Mouse (Mus musculus): Measurements from ENCODE around the gene Syne1. TPM values are rescaled to one million over a fixed set of nuclear protein-coding genes. Genes with fewer than 3 reads are reported as not detected.
A peak's percentile ranks its signal among the peaks of the same experiment; 100 is the strongest.

The Syne1 gene
- total RNA-seq, 2 experiments from 2014 or later = 52.5 to 56.0 TPM

DNA sequence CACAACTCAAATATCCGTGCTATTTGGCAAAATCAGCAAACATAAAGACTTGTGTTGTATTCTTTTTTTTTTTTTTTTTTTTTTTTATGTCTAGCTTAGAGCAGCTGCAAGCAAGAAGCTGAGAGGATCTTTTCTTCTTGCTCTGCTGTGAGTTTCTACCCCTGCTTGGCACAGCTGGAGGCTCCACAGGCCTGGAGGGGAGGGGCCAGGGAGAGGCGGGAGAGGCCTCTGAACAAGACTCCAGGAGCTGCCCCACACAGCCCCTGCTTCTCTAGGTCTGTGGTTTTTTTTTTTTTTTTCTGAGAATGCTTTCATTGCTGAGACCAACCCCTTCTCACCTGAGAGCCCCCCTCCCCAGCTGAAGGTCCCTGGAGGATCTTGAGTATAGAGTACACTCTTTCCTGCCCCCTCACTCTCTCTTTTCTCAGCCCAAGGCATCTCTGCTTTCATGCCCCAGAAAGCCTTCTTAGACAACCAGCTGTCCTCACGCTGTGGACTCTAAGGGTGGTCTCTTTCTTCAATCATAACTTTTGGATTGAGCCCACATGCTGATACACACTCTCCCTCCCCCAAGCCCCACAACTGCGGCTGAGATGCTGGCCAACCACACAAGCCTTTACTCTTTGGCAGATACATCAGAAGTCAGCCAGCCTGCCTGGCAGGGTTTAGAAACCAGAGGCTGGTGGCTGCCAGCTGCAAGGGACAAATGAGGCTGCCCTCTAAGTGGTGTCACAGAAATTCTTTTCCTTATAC is 241.1 kb downstream of the Syne1 start:
- peak; percentile 19 for DNase-seq (ENCODE audit: low spot score)

DNA sequence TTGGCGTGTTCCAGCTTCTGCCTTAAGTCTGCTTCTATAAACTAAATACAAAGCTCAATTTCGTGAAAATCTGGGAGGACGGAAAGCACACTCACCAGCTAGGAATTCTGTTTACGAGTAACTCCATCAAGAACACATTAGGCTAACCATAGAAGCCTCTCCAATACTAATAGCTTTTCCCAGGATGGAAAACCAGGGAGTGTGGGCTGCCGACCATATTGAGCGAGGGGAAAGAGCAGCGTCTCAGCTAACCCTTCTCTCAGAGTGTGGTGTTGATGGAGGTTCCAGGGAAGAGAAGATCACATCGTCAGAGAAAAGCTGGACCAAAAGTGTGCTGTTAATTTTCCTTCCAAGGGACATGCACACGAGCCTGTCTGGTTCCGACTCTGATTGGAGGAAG is 241.9 kb downstream of the Syne1 start:
- DNase-seq (ENCODE audit: low spot score) = no peak

DNA sequence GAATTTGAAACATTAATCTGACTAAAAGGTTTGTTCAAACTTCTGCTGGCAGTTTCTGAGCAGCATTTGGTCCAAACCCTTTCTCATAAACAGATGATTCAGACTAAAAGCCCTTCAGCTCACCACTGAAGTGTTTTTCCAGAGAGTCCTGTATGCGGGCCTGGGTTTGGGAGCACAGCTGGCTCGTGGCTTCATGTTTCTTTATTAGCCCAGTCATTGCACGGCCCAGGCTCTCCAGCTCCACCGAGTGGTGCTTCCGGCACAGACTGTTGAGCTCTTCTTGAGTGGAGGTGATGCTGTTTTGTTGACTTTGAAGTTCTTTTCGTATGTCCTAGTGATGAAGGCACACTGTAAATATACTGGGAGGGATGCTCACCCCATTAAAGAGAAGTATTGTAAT is 245.7 kb downstream of the Syne1 start:
- peak; percentile 35 for DNase-seq (ENCODE audit: low spot score)

DNA sequence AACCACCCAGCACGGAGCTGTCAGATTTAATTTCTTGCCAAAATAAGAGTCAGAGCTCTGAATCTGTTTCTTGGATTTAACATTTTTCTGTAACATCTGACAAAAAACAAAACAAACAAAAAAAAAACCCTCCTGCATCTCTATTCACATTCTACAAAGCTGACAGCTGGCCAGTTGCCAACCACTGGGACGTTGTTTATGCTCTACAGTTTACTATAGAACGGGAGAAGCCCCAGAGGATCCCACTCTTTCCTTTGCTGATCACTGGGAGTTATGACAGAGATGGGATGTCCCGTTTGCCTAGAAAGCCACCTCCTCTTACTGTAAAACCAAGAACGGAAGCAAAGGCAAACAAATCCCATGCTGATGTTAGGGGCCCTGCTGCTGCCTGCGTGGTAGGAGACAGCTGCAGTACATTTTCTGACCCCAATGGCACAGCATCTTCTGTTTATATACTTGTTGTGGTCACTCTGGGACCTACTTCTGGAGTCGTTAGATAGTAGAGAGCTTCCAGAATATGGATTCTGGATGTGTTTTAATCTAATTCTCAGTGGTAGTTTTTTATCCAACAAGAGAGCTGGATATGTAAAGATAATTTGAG is 255.9 kb downstream of the Syne1 start:
- DNase-seq (ENCODE audit: low spot score) = no peak

DNA sequence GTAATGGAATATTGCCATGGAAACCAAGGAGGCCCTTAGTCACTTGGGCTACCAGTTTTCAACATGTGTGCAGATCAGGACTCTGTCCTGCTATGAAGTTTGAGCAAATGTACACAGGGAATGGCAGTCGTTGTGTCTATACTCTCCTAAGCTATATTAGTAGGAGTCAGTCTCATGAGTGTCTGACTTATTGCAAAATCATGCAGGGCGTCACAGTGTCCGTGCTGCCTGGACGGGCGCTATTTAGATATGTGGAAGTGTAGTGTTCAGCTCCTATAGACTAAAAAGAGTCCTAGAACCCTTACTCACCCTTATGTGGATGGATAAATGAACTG is 261.7 kb downstream of the Syne1 start:
- DNase-seq (ENCODE audit: low spot score) = no peak

DNA sequence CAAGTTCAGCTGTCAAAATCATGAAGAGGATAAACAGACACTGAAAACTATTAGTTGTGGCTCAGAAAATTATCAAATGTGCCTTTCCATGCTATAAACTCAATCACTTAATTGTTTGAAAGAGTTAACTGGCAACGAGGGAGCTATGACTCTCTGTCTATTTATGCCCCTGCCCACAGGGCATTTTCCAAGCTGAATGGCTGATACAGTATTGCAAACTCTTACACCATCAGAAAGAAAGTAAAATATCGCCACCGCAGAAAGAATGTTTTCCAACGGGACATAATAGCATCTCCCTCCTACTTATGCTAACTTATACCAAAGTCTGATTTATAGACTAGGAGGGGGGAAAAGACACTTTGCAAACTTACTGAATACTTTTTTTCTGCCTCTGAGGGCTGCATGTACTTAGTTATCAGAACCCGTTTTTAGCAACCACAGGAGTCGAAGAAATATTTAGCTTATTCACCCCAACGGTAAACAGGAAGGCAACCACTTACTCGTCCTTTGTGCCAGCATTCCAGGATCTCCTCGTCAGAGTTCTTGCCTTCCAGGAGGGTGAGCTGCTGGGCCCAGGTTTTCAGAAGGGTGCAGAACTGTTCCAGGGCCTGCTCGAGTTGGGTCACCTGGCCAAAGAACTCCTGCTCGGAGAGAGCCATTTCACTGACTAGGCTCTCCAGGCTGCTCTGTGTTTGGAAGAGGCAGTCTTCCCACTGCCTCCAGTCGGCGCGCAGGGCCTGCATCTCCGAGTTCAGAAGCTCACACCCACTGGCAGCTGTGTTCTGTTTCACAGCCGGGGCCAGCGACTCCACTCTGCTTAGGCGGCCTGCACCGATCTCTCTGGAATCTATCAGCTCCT is 262.3 kb downstream of the Syne1 start:
- DNase-seq (ENCODE audit: low spot score) = peak; percentile 78

DNA sequence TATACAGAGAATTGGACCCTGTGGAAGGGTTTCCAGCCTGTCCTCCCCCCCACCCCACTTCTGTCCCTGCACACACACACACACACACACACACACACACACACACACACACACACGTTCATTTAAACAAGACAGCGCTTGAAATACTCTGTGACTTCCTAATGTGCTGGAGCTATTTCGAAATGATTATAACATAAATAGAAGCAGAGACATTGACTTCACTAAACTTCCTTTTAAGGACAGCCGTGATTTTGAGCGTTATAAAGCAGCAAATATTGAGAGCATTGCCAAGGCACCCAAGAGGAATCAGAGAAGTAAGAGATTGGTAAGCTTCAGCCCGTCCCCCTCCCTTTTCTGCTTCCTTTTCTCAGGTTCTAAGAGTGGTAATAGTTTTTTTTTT is 263.0 kb downstream of the Syne1 start:
- no peak for DNase-seq (ENCODE audit: low spot score)

DNA sequence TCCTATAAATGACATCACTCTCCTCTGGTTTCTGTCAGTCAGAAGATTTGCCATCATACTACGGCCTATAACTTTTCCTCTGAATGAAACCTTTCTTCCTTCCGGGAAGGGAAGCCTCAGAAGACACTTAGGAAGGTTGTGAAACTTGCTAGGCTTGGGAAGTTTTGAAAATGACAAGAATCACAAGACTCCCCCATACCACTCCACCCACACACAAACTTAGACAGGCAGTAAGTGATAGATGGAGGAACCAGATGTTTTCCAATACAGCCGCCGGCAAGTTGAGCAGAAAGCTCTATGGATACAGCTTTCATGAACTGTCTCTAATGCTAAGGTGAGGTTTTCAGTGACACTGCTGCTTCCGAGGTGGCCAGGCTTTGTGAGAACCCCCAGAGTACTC is 275.5 kb downstream of the Syne1 start:
- DNase-seq (ENCODE audit: low spot score) = no peak

DNA sequence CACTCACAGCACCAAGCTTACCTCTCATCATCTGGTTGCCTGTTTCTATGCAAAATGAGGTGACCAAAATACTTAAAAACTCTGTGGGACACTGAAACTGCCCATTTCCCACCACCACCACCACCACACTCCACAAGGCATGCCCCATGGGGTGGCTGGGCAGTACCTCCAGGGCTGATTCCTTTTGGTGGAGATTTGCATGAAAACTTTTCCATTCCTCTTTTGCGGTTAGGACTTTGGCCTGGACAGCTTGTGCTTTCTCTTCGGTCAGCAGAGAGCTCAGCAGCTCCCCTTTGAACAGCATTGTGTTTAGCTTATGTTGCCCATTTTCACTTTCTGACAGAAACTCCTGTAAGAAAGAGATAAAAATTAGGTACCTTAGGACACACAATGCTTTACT is 280.6 kb downstream of the Syne1 start:
- DNase-seq (ENCODE audit: low spot score) = no peak

DNA sequence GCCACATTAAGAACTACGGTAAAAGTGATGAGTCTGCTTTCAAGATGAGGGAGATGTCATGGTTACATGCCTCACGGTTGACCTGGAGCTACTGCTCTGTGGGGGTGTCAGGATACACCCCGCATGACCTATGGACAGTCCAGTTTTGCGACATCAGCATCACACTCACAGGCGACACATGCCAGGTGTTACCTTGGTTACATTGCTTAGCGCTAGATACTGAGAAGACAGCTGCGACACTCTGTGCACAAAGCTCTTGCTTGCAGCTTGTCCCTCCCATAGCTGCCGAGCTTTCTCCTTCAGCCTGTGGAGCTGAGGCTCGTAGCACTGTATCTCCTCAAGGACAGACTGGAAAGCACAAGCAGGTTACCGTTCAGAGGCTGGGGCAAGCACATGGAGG is 286.9 kb downstream of the Syne1 start:
- peak; percentile 28 for DNase-seq (ENCODE audit: low spot score)

DNA sequence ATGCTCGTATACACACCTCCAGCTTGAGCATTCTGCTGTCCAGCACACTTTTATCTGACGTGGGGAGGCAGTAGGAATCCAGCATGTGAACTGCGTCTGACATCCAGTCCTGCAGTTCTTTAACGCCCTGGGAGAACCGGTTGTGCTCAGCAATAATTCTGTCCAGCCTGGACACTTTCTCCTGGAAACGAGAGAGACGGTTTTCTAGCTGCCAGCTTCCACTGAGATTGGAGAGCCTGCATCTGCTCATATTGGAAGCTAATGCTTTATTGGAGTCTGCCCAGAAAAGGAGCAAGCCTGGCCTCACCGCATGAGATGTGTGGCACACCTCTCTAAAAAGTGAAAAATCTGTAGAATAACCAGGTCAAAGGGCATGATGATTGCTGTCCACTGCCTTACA is 288.6 kb downstream of the Syne1 start:
- no peak for DNase-seq (ENCODE audit: low spot score)

DNA sequence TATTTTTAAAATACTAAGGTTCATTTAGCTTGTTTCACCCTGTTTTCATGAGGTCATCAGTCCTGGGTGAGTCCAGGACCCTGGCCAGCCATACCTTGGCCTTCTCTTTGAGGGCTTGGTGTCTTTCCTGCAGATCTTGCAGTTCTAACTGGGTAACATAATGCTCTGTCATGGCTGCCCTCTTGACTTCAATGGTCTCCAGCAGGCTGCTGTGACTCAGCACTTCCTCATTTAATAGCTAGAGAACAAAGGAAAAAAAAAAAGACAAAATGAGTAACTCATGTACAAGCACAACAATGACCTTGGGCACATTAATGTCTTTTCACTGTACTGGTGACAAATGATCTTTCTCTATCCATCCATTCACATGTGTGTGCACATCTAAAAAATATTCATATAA is 294.6 kb downstream of the Syne1 start:
- no peak for DNase-seq (ENCODE audit: low spot score)

DNA sequence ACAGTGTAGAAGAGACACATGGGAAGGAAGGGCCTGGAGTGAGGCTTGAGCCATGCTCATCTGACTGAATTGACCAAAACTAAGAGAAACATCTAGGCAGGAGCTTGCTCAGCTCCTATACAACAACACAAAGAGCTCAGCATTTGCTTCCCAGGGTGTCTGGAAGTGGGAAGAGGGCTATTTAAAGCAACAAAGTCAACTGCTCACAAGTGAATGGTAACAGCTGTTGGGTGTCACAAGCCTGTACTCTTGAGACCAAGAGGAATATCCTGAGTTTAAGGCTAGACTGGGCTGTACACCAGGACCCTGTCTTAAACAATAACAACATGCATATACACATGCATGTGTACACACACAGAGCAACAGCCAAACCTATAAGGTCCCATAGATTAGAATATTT is 297.5 kb downstream of the Syne1 start:
- DNase-seq (ENCODE audit: low spot score) = no peak

DNA sequence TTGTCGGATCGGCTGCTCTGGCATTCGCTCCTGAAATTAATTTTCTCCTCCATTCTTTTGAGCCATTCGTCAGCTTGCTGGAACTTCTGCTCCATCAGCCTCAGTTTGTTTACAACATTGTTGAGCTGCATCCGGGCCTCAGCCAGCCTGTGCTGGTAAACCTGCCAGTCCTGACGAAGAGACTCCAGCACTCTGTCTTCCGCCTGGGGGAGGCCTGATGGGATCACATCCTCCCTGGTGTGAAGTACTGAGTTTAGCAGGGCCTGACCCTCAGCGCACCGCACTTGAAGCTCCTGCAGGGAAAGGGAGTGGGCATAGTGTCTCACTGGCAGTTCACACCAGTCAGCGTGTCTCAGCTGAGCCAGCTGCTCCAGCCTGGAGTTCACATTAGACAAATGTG is 300.6 kb downstream of the Syne1 start:
- no peak for DNase-seq (ENCODE audit: low spot score)

DNA sequence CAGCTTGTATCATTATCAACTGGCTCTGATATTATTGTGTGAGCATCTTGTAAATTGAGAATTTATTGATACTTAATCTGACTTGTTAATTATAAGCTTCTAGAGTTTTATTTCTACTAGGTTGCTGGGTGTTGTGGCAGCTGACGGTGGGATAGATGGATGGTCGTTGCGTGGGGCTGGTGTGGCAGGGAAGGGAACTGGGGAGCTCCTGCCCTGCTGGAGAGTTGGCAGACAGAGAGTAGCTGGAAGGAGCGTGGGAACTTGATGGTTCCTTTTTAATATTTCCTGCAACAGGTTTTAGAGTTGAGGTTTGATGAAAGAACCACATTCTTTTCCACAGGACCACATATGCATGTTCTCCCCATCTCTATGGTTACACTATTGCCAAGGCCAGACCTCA is 311.6 kb downstream of the Syne1 start:
- DNase-seq (ENCODE audit: low spot score) = no peak

DNA sequence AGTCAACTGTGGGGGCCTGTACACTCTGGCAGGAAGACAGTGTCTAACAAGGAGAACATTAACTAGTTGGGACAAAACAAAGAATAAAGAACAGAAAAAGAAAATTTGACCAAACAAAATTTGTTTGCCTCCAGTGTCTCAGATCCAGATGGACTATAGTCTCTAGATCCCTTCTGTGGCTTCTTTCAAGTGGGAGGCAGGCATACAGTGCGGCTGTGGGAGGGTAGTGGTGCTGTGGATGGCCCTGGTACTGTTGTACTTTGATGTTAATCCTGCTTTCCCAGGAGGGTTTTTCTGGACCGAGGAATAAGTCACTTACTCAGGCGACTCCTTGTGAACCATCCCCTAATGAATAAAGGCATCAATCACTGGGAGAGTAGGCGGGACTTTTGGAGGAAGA is 314.4 kb downstream of the Syne1 start:
- DNase-seq (ENCODE audit: low spot score) = no peak

DNA sequence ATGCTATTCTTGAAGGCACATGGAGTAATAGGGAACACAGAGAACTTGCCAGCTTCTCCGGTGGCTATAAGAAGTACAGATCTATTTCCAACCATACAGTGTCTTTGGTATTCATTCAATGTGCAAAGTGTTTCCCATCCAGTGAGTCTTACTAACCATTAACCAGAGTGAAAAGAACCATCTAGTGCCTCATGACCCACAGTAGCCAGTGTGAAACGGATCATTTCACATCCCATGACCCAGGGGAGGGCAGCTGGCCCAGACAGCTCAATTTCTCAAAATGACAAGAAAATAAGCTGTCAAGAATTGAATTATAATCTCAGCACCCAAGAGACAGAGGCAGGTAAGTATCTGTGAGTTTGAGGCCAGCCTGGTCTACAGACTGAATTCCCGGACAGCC is 315.1 kb downstream of the Syne1 start:
- peak; percentile 32 for DNase-seq (ENCODE audit: low spot score)

DNA sequence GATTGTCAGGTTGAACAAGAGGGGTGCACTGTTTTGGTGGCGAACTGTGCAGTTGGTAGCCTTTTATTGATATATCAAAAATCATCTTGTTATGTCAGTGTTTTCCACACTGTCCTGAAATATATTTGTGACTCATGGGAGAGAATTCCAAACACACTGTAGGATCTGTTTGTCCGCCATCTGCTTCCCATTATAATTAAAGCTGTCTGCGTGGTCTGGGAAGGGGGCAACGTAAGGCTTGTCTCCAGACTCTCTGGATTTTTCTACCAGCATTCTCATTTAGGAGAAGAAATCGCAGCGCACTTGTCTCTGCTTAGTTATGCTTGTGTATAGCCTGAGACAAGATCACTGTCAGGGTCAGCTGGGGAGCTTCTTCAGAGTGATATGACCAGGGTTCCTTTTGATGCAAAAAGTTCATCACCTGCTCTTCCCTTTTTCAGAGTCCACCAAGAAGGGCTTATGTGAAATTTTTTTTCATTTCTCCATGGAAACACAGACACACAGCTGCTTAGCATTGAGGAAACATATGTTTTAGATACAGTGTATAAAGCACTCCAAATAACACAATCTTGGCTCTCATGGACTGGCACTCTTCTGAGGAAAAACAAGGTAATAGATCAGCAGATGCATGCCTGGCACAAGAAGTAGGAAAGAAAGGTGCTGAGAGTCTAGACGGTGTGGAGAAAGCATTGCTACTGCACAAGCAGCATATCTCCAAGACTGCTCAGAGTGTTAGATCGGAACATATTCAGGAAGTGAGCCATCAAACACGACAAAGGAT is 316.4 kb downstream of the Syne1 start:
- DNase-seq (ENCODE audit: low spot score) = no peak

DNA sequence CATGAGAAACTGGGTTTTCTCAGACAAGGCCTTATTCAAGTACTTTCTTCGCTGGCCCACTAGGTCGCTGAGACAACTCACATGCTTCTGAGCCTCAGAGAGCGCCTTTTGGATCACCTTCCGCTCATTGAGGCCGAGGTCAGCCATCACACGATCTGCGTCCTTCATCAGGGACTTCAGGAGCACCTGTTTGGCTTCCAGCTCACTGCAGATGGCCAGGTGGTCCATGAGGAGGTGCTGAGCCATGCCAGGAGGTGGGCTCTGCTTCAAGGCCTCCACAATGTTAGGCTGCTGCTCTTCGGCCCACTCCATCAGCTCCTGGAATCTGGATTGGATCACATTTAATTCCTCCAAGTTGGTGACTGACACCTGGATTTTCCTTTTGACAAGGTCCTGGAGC is 322.2 kb downstream of the Syne1 start:
- no peak for DNase-seq (ENCODE audit: low spot score)

DNA sequence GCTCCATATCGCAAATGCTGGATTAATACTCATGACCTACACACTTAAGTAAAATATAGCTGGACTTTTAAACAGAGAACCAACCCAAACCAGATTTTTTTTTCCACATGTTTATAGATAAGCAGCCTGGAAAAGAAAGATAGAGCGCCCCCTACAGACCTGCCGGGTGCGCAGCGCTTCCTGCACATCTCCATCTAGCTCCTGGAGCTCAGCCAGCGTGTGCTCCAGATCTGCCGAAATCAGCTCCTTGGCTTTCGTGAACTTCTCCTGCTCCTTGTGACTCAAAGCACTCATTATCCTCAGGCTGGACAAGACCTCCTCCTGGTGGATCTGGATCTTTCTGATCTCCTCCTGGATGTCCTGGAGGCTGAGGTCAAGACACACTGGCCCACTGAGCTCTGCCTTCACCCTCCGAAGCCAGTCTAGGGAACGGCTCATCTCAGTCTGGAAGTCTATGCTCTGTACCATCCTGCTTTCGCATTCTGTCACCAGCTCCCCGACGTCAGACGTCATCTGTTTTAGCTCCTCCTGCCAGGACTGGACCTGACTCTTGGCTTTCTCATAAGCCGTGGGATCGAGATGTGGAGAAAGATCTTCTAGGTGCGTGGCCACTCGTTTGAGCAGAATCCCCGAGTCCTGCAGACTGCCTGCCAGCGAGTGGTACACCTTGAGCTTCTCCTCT is 323.7 kb downstream of the Syne1 start:
- DNase-seq (ENCODE audit: low spot score) = peak; percentile 55

DNA sequence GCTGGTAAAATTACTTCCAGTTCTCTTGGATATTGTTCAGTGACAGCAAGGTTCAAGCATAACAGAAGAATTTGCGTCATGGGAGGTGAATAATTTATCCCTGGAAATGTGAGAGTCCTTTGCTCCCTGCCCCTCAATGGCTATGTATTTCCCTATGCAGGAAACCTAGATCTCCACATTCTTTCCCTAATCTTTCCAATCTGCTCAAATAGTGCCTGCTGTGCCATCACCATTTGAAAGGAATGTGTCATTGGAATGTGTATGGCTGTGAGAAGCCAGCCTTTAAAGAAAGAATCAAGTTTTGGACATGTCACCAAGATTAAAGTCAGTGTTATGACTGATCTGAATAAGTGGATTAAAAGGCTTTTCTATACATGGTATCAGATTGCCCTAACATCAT is 335.3 kb downstream of the Syne1 start:
- no peak for DNase-seq (ENCODE audit: low spot score)

Measured in gastrocnemius, adult 18-20 months (tissue).